Mouse (Mus musculus) lung, adult 2 months (tissue): ENCODE results near the gene Tmem121.

Source experiments
- CTCF ChIP-seq: fragments of 200-500 bp; IDR thresholded peaks from 2 replicates; pipeline ENCODE4 v1.5.1; 2011; ENCODE audit warnings: mild to moderate bottlenecking, low read length, control low read depth; ENCODE audit not compliant: insufficient read depth
- POLR2A ChIP-seq: fragments of 200-500 bp; IDR thresholded peaks from 2 replicates; pipeline ENCODE4 v1.6.1; 2011; ENCODE audit warnings: low read depth, mild to moderate bottlenecking, control low read depth, low read length, borderline replicate concordance; ENCODE audit errors: extremely low read depth

- TF ChIP-seq CTCF (peak; percentile 98), POLR2A (no peak)
These were observed 31.8 kb downstream of the Tmem121 start for GRCm38 (mm10) chr12:113217306-113218242.
